Mouse (Mus musculus) hindbrain, embryonic 13.5 days (tissue): ENCODE results near the gene Ppa2. TPM values are rescaled to one million over a fixed set of nuclear protein-coding genes. Genes with fewer than 3 reads are reported as not detected.

ENCODE experiments used
- ATAC-seq: fragments of 200-750 bp; cut with Nextera tagmentation; 2 replicates; pipeline ENCODE4 v1.8.0; 2017; ENCODE audit warnings: moderate TSS enrichment; ENCODE audit not compliant: low FRiP score
- H3K27ac ChIP-seq: fragments of 300-500 bp; sonication (generic); 2 replicates; pipeline ENCODE4 v1.5.1; 2015; ENCODE audit warnings: inconsistent platforms, mild to moderate bottlenecking, moderate library complexity
- H3K27me3 ChIP-seq: fragments of 300-500 bp; sonication (generic); 2 replicates; pipeline ENCODE4 v1.6.1; 2015; ENCODE audit warnings: mild to moderate bottlenecking, inconsistent platforms
- H3K36me3 ChIP-seq: fragments of 300-500 bp; sonication (generic); 2 replicates; pipeline ENCODE4 v1.6.1; 2015; ENCODE audit warnings: mild to moderate bottlenecking, inconsistent platforms
- H3K4me1 ChIP-seq: fragments of 300-500 bp; sonication (generic); replicated peaks from 2 replicates; pipeline ENCODE4 v1.6.1; 2015; ENCODE audit warnings: inconsistent platforms
- H3K4me2 ChIP-seq: fragments of 300-500 bp; sonication (generic); 2 replicates; pipeline ENCODE4 v1.6.1; 2015; ENCODE audit warnings: inconsistent platforms, mild to moderate bottlenecking, moderate library complexity
- H3K4me3 ChIP-seq: fragments of 300-500 bp; sonication (generic); 2 replicates; pipeline ENCODE4 v1.5.1; 2015; ENCODE audit warnings: mild to moderate bottlenecking, inconsistent platforms
- H3K9ac ChIP-seq: fragments of 300-500 bp; sonication (generic); 2 replicates; pipeline ENCODE4 v1.6.1; 2015; ENCODE audit warnings: mild to moderate bottlenecking, inconsistent platforms
- H3K9me3 ChIP-seq: fragments of 300-500 bp; sonication (generic); 2 replicates; pipeline ENCODE4 v1.6.1; 2016; ENCODE audit warnings: inconsistent platforms
- WGBS: fragments of 180-500 bp; shearing (Covaris S2); methylation state at CpG from one replicate; pipeline ENCODE4 v1.1.7; 2015; 5-methylcytosine and 5-hydroxymethylcytosine counted together
- polyA plus RNA-seq: library from polyadenylated mRNA; unstranded; fragments of >200 nt; fragmentation: Nextera tagmentation; extraction: Ambion mirVana; gene quantifications from 2 replicates; pipeline ENCODE4 v1.2.1, GENCODE M21; 2015

Ppa2 gene
- polyA plus RNA-seq, 1 experiment from 2014 or later = 78.6 TPM

- no peak overlapping the region for H3K4me2 ChIP-seq
- no peak for ATAC-seq
- peaks cover 10% of the 10 kb centered on the region; the same call in 1 of the 2 replicates for H3K4me1 ChIP-seq
- no peaks in the 10 kb centered on the region for H3K36me3 ChIP-seq
- H3K9me3 ChIP-seq = no peaks in the 10 kb centered on the region
- 96% methylated on average over 14 of the region's 14 CpGs for WGBS
- H3K4me3 ChIP-seq = no peak overlapping the region
- no peaks in the 10 kb centered on the region for H3K27me3 ChIP-seq
- no peak overlapping the region for H3K9ac ChIP-seq
- H3K27ac ChIP-seq = no peak overlapping the region
These were observed 5.1 kb downstream of the Ppa2 start for GRCm38 (mm10) chr3:133315011-133315410.

GRCm38 (mm10) chr3:133315647-133316046, 5.7 kb downstream of the Ppa2 start:
- peaks cover 10% of the 10 kb centered on the region; the same call in 1 of the 2 replicates for H3K4me1 ChIP-seq
- H3K9ac ChIP-seq = no peak overlapping the region
- H3K4me3 ChIP-seq = no peak overlapping the region
- H3K9me3 ChIP-seq = no peaks in the 10 kb centered on the region
- no peak overlapping the region for H3K27ac ChIP-seq
- WGBS = 90% methylated on average over 8 of the region's 8 CpGs
- H3K27me3 ChIP-seq = no peaks in the 10 kb centered on the region
- no peak for ATAC-seq
- no peak overlapping the region for H3K4me2 ChIP-seq
- H3K36me3 ChIP-seq = no peaks in the 10 kb centered on the region

- Histone ChIP-seq H3K4me2 (no peak overlapping the region), H3K9me3 (no peaks in the 10 kb centered on the region), H3K4me1 (no peaks in the 10 kb centered on the region), H3K27me3 (no peaks in the 10 kb centered on the region), H3K4me3 (no peak overlapping the region), H3K36me3 (no peaks in the 10 kb centered on the region), H3K27ac (no peak overlapping the region), H3K9ac (no peak overlapping the region)
- 95% methylated on average over 4 of the region's 4 CpGs for WGBS
- no peak for ATAC-seq
These were observed 7.9 kb downstream of the Ppa2 start for GRCm38 (mm10) chr3:133317845-133318244.

GRCm38 (mm10) chr3:133318596-133318995, 8.7 kb downstream of the Ppa2 start:
- WGBS = 89% methylated on average over 15 of the region's 15 CpGs
- ATAC-seq = no peak

GRCm38 (mm10) chr3:133319795-133320194, 9.9 kb downstream of the Ppa2 start:
- 82% methylated on average over 7 of the region's 7 CpGs for WGBS
- Histone ChIP-seq H3K4me1 (no peaks in the 10 kb centered on the region), H3K9me3 (no peaks in the 10 kb centered on the region), H3K4me3 (no peak overlapping the region), H3K36me3 (no peaks in the 10 kb centered on the region; the same call in 1 of the 2 replicates), H3K27ac (no peak overlapping the region), H3K27me3 (no peaks in the 10 kb centered on the region), H3K4me2 (no peak overlapping the region), H3K9ac (no peak overlapping the region)
- ATAC-seq = no peak

More at GRCm38 (mm10) chr3:133318596-133318995, 8.7 kb downstream of the Ppa2 start:
- Histone ChIP-seq H3K4me2 (no peak overlapping the region), H3K4me3 (no peak overlapping the region), H3K36me3 (no peaks in the 10 kb centered on the region), H3K27me3 (no peaks in the 10 kb centered on the region), H3K9me3 (no peaks in the 10 kb centered on the region), H3K4me1 (no peaks in the 10 kb centered on the region), H3K9ac (no peak overlapping the region), H3K27ac (no peak overlapping the region)

GRCm38 (mm10) chr3:133320313-133320712, 10.4 kb downstream of the Ppa2 start:
- WGBS = 93% methylated on average over 6 of the region's 6 CpGs
- Histone ChIP-seq H3K36me3 (no peaks in the 10 kb centered on the region; the same call in 1 of the 2 replicates), H3K9ac (no peak overlapping the region), H3K4me2 (no peak overlapping the region), H3K27me3 (no peaks in the 10 kb centered on the region), H3K4me3 (no peak overlapping the region), H3K27ac (no peak overlapping the region), H3K4me1 (no peaks in the 10 kb centered on the region), H3K9me3 (no peaks in the 10 kb centered on the region)
- no peak for ATAC-seq

- no peaks in the 10 kb centered on the region for H3K4me1 ChIP-seq
- no peak overlapping the region for H3K27ac ChIP-seq
- no peak overlapping the region for H3K4me2 ChIP-seq
- no peaks in the 10 kb centered on the region for H3K9me3 ChIP-seq
- no peak overlapping the region for H3K9ac ChIP-seq
- 83% methylated on average over 10 of the region's 10 CpGs for WGBS
- ATAC-seq = no peak
- H3K4me3 ChIP-seq = no peak overlapping the region
- no peaks in the 10 kb centered on the region; the same call in 1 of the 2 replicates for H3K36me3 ChIP-seq
- H3K27me3 ChIP-seq = no peaks in the 10 kb centered on the region
These were observed 12.0 kb downstream of the Ppa2 start for GRCm38 (mm10) chr3:133321928-133322327.

- Histone ChIP-seq H3K9me3 (no peaks in the 10 kb centered on the region), H3K4me2 (no peak overlapping the region), H3K4me3 (no peak overlapping the region), H3K27me3 (no peaks in the 10 kb centered on the region), H3K36me3 (peaks cover 3% of the 10 kb centered on the region; the same call in 1 of the 2 replicates), H3K4me1 (no peaks in the 10 kb centered on the region), H3K27ac (no peak overlapping the region), H3K9ac (no peak overlapping the region)
- no peak for ATAC-seq
- 80% methylated on average over 4 of the region's 4 CpGs for WGBS
These were observed 12.6 kb downstream of the Ppa2 start for GRCm38 (mm10) chr3:133322552-133322951.

- Histone ChIP-seq H3K4me3 (no peak overlapping the region), H3K36me3 (peaks cover 3% of the 10 kb centered on the region; the same call in 1 of the 2 replicates), H3K4me1 (no peaks in the 10 kb centered on the region), H3K4me2 (no peak overlapping the region), H3K9ac (no peak overlapping the region), H3K27ac (no peak overlapping the region), H3K9me3 (no peaks in the 10 kb centered on the region), H3K27me3 (no peaks in the 10 kb centered on the region)
- no peak for ATAC-seq
- WGBS = 26% methylated on average over 5 of the region's 5 CpGs
These were observed 15.2 kb downstream of the Ppa2 start for GRCm38 (mm10) chr3:133325135-133325534.

- Histone ChIP-seq H3K9me3 (no peaks in the 10 kb centered on the region), H3K9ac (no peak overlapping the region), H3K4me2 (no peak overlapping the region), H3K4me3 (no peak overlapping the region), H3K4me1 (peaks cover 4% of the 10 kb centered on the region; the same call in 1 of the 2 replicates), H3K36me3 (peaks cover 3% of the 10 kb centered on the region; the same call in 1 of the 2 replicates), H3K27me3 (no peaks in the 10 kb centered on the region), H3K27ac (no peak overlapping the region)
- WGBS = 84% methylated on average over 13 of the region's 13 CpGs
- ATAC-seq = no peak
These were observed 18.6 kb downstream of the Ppa2 start for GRCm38 (mm10) chr3:133328551-133328950.

GRCm38 (mm10) chr3:133329406-133329805, 19.5 kb downstream of the Ppa2 start:
- H3K4me2 ChIP-seq = no peak overlapping the region
- no peak overlapping the region for H3K4me3 ChIP-seq
- H3K9ac ChIP-seq = no peak overlapping the region
- no peaks in the 10 kb centered on the region for H3K9me3 ChIP-seq
- H3K27me3 ChIP-seq = no peaks in the 10 kb centered on the region
- WGBS = 93% methylated on average over 2 of the region's 2 CpGs
- H3K27ac ChIP-seq = no peak overlapping the region
- H3K36me3 ChIP-seq = peaks cover 3% of the 10 kb centered on the region; the same call in 1 of the 2 replicates
- no peak for ATAC-seq
- peaks cover 4% of the 10 kb centered on the region; the same call in 1 of the 2 replicates for H3K4me1 ChIP-seq

GRCm38 (mm10) chr3:133331184-133331866, 21.4 kb downstream of the Ppa2 start:
- H3K9ac ChIP-seq = no peak overlapping the region
- ATAC-seq = 0 out of 2 replicates have a peak, but pooled peaks have one; percentile 43
- no peaks in the 10 kb centered on the region for H3K9me3 ChIP-seq
- H3K4me2 ChIP-seq = no peak overlapping the region
- H3K36me3 ChIP-seq = peaks cover 3% of the 10 kb centered on the region; the same call in 1 of the 2 replicates
- H3K4me3 ChIP-seq = no peak overlapping the region
- 60% methylated on average over 15 of the region's 15 CpGs for WGBS
- no peaks in the 10 kb centered on the region for H3K27me3 ChIP-seq
- peaks cover 4% of the 10 kb centered on the region; the same call in 1 of the 2 replicates for H3K4me1 ChIP-seq
- H3K27ac ChIP-seq = no peak overlapping the region

- Histone ChIP-seq H3K4me1 (peaks cover 4% of the 10 kb centered on the region; the same call in 1 of the 2 replicates), H3K27me3 (no peaks in the 10 kb centered on the region), H3K27ac (no peak overlapping the region), H3K4me3 (no peak overlapping the region), H3K9me3 (no peaks in the 10 kb centered on the region), H3K4me2 (no peak overlapping the region), H3K36me3 (peaks cover 3% of the 10 kb centered on the region; the same call in 1 of the 2 replicates), H3K9ac (no peak overlapping the region)
- WGBS = 86% methylated on average over 5 of the region's 5 CpGs
- ATAC-seq = no peak
These were observed 22.4 kb downstream of the Ppa2 start for GRCm38 (mm10) chr3:133332280-133332679.
